Mouse (Mus musculus): ENCODE results near the gene Lgr4. TPM values are rescaled to one million over a fixed set of nuclear protein-coding genes. Genes with fewer than 3 reads are reported as not detected.

Lgr4 gene
- total and polyA plus RNA-seq, 3 experiments: 4.3 to 4.5 TPM; not detected in 1

DNA sequence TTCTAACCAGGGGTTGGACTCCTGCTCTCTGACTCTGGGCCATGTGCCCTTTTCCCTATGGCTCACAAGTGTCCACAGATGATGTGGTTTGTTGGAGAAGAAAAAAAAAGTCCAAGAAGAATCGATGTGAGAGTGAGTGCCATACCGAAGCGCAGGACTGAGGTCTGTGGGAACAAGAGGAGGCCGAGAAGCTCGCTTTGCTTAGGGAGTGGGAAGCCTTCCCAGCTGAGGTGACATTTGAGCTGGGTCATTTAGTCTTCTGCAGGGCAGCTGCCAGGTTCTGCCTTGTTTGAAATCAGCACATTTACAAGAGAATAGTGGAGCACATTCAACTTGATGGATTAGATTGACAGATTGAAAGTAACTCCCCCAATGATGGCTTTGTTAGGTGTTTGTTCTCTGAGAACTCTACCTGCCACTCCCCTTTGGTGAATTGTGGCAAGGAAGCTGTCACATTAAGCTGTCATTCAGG, 24.6 kb downstream of the Lgr4 start:
- TF ChIP-seq HCFC1 (IDR thresholded peaks at IDR 0.05; ENCODE audit: low read depth, low read length) (no peak), ZNF384 (IDR thresholded peaks at IDR 0.05; ENCODE audit: low read depth, low read length) (no peak), NELFE (IDR thresholded peaks at IDR 0.05; ENCODE audit: low read depth, low read length) (no peak), ZC3H11A (IDR thresholded peaks at IDR 0.05; ENCODE audit: low read depth, low read length) (no peak), RCOR1 (IDR thresholded peaks at IDR 0.05; ENCODE audit: low read depth, low read length) (no peak), MEF2A (IDR thresholded peaks at IDR 0.05; ENCODE audit: extremely low read depth, insufficient replicate concordance, low read depth, low read length, poor library complexity, severe bottlenecking) (no peak), TCF12 (IDR thresholded peaks at IDR 0.05; ENCODE audit: low read depth, low read length) (no peak), E2F4 (IDR thresholded peaks at IDR 0.05; ENCODE audit: borderline replicate concordance, low read depth, low read length) (no peak), POLR2A (IDR thresholded peaks at IDR 0.05; ENCODE audit: control insufficient read depth in 1 of 2, insufficient read depth in 1 of 2, low read depth in 1 of 2, low read length in 2 of 2, poor library complexity in 1 of 2) (no peak), RAD21 (IDR thresholded peaks at IDR 0.05; ENCODE audit: low read depth, low read length) (no peak)
- H3K4me3 ChIP-seq (ENCODE audit: control insufficient read depth in 1 of 2, insufficient read depth in 1 of 2, low read depth in 2 of 2, low read length in 2 of 2): no peak overlapping the region
- H3K9me3 ChIP-seq (replicated peaks; ENCODE audit: insufficient read depth, low read length): no peaks in the 10 kb centered on the region
- no peak overlapping the region for H3K9ac ChIP-seq (ENCODE audit: control insufficient read depth, low read depth, low read length, poor library complexity, severe bottlenecking)
- DNase-seq (ENCODE audit: low read depth, low spot score): no peak
- H3K27me3 ChIP-seq (ENCODE audit: control insufficient read depth in 1 of 2, insufficient read depth in 2 of 2, low read length in 2 of 2): no peaks in the 10 kb centered on the region
- H3K36me3 ChIP-seq (ENCODE audit: control insufficient read depth in 1 of 2, insufficient read depth in 2 of 2, low read length in 2 of 2): no peaks in the 10 kb centered on the region
- no peaks in the 10 kb centered on the region; a peak in 1 of 4 replicates for H3K4me1 ChIP-seq (ENCODE audit: control insufficient read depth in 1 of 2, insufficient read depth in 2 of 2, low read length in 2 of 2)
- no peak overlapping the region for H3K27ac ChIP-seq (ENCODE audit: control insufficient read depth, low read depth, low read length)
- no peaks in the 10 kb centered on the region for H3K79me2 ChIP-seq (ENCODE audit: control insufficient read depth, insufficient read depth, low read length, poor library complexity)

DNA sequence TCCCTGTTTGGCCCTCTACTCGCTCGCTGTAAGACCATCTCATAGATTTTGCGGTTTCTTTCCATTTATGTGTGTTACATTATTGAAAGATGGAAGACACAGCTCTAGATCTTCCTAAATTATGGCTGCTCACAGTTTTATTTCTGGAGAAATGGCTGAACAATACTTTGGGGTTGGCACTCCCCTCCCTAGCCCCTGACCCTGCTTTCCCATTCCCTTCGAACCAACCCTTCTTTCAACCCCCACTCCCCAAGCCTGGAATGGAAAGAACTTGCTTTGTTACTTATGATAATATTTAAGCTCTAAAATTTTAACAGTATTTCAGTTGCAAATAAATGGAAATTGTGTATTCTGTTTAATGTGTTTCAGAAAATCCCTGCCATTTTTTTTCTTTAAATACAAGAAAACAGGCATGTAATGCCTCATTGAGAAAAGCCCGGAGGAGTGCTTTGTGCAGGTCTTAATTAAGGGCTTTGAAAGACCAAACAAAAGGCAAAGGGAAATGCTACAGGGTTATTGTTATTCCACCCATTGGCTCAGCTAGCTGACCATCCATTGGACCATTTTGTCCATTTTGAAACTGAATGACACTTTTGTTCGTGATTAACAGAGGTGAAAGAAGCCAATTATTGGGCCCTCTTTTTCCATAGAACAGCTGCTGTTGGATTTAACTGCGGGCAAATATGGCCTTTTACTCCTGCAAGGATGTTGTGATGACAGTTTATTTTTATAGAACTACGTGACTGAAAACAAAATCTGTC, 25.5 kb downstream of the Lgr4 start:
- no peaks in the 10 kb centered on the region for H3K36me3 ChIP-seq (ENCODE audit: control insufficient read depth in 1 of 2, insufficient read depth in 2 of 2, low read length in 2 of 2)
- H3K27me3 ChIP-seq (ENCODE audit: control insufficient read depth in 1 of 2, insufficient read depth in 2 of 2, low read length in 2 of 2): no peaks in the 10 kb centered on the region
- H3K9ac ChIP-seq (ENCODE audit: control insufficient read depth, low read depth, low read length, poor library complexity, severe bottlenecking): no peak overlapping the region
- H3K4me3 ChIP-seq (ENCODE audit: control insufficient read depth in 1 of 2, insufficient read depth in 1 of 2, low read depth in 2 of 2, low read length in 2 of 2): no peak overlapping the region
- no peaks in the 10 kb centered on the region; a peak in 1 of 4 replicates for H3K4me1 ChIP-seq (ENCODE audit: control insufficient read depth in 1 of 2, insufficient read depth in 2 of 2, low read length in 2 of 2)
- no peaks in the 10 kb centered on the region for H3K79me2 ChIP-seq (ENCODE audit: control insufficient read depth, insufficient read depth, low read length, poor library complexity)
- TF ChIP-seq POLR2A (IDR thresholded peaks at IDR 0.05; ENCODE audit: control insufficient read depth in 1 of 2, insufficient read depth in 1 of 2, low read depth in 1 of 2, low read length in 2 of 2, poor library complexity in 1 of 2) (no peak), RCOR1 (IDR thresholded peaks at IDR 0.05; ENCODE audit: low read depth, low read length) (no peak), ZKSCAN1 (IDR thresholded peaks at IDR 0.05; ENCODE audit: low read depth, low read length) (no peak), EP300 (IDR thresholded peaks at IDR 0.05; ENCODE audit: low read depth in 1 of 2, low read length in 2 of 2) (no peak), USF1 (IDR thresholded peaks at IDR 0.05; ENCODE audit: low read depth, low read length) (no peak), CHD1 (IDR thresholded peaks at IDR 0.05; ENCODE audit: low read depth, low read length) (no peak), MAFK (IDR thresholded peaks at IDR 0.05; ENCODE audit: borderline replicate concordance, low read depth, low read length) (no peak), ZC3H11A (IDR thresholded peaks at IDR 0.05; ENCODE audit: low read depth, low read length) (no peak), ZNF384 (IDR thresholded peaks at IDR 0.05; ENCODE audit: low read depth, low read length) (no peak), E2F4 (IDR thresholded peaks at IDR 0.05; ENCODE audit: borderline replicate concordance, low read depth, low read length) (no peak), RAD21 (IDR thresholded peaks at IDR 0.05; ENCODE audit: low read depth, low read length) (no peak), POLR2AphosphoS5 (IDR thresholded peaks at IDR 0.05; ENCODE audit: borderline replicate concordance, low read depth, low read length) (no peak)
- H3K9me3 ChIP-seq (replicated peaks; ENCODE audit: insufficient read depth, low read length): no peaks in the 10 kb centered on the region
- no peak for DNase-seq (ENCODE audit: low read depth, low spot score)
- H3K27ac ChIP-seq (ENCODE audit: control insufficient read depth, low read depth, low read length): no peak overlapping the region

Measured in MEL (cell line).